Mouse (Mus musculus) right cerebral cortex, adult 18-20 months (tissue): ENCODE data around the gene Ccdc97.
A peak's percentile ranks its signal among the peaks of the same experiment; 100 is the strongest.

Source experiments
- DNase-seq: peaks from one replicate; pipeline ENCODE4 v3.0.0; 2022; ENCODE audit warnings: mixed read lengths

The Ccdc97 gene

GRCm38 (mm10) chr7:25687811-25688401, 31.0 kb downstream of the Ccdc97 start:
- no peak for DNase-seq

- no peak for DNase-seq
Measured at GRCm38 (mm10) chr7:25686680-25687531, 32.0 kb downstream of the Ccdc97 start, which contains the start of gene Tgfb1. Gene Tgfb1 (plus strand): TSS chr7:25687002.

- no peak for DNase-seq
Measured at GRCm38 (mm10) chr7:25685926-25686470, 32.9 kb downstream of the Ccdc97 start.

- no peak for DNase-seq
Measured at GRCm38 (mm10) chr7:25684659-25685058, 34.2 kb downstream of the Ccdc97 start.

GRCm38 (mm10) chr7:25683474-25684180, 35.3 kb downstream of the Ccdc97 start:
- no peak for DNase-seq

- no peak for DNase-seq
Measured at GRCm38 (mm10) chr7:25681341-25682231, 37.3 kb downstream of the Ccdc97 start.

GRCm38 (mm10) chr7:25680514-25681258, 38.2 kb downstream of the Ccdc97 start, which contains the start of gene B9d2:
Gene B9d2 (plus strand): TSS chr7:25680780.
- DNase-seq = peak; percentile 94

GRCm38 (mm10) chr7:25679971-25680370, 38.9 kb downstream of the Ccdc97 start:
- DNase-seq = no peak

- no peak for DNase-seq
Measured at GRCm38 (mm10) chr7:25677013-25677412, 41.9 kb downstream of the Ccdc97 start.

GRCm38 (mm10) chr7:25676085-25676781, 42.7 kb downstream of the Ccdc97 start:
- peak; percentile 93 for DNase-seq

- DNase-seq = no peak
Measured at GRCm38 (mm10) chr7:25675405-25675804, 43.5 kb downstream of the Ccdc97 start.

- DNase-seq = no peak
Measured at GRCm38 (mm10) chr7:25674719-25675300, 44.1 kb downstream of the Ccdc97 start, which contains the start of gene Tmem91. Gene Tmem91 (minus strand): TSS chr7:25675166.

- DNase-seq = no peak
Measured at GRCm38 (mm10) chr7:25674297-25674696, 44.6 kb downstream of the Ccdc97 start.

- no peak for DNase-seq
Measured at GRCm38 (mm10) chr7:25672442-25672841, 46.4 kb downstream of the Ccdc97 start.

GRCm38 (mm10) chr7:25671686-25672085, 47.2 kb downstream of the Ccdc97 start:
- no peak for DNase-seq

GRCm38 (mm10) chr7:25670096-25670495, 48.8 kb downstream of the Ccdc97 start:
- no peak for DNase-seq

GRCm38 (mm10) chr7:25669631-25670030, 49.3 kb downstream of the Ccdc97 start:
- DNase-seq = no peak

- no peak for DNase-seq
Measured at GRCm38 (mm10) chr7:25669158-25669557, 49.7 kb downstream of the Ccdc97 start.

GRCm38 (mm10) chr7:25666381-25666780, 52.5 kb downstream of the Ccdc97 start:
- no peak for DNase-seq
